Mouse (Mus musculus): ENCODE measurements around the gene Sowahb. TPM values are rescaled to one million over a fixed set of nuclear protein-coding genes. Genes with fewer than 3 reads are reported as not detected.

Sowahb gene
- polyA plus RNA-seq, 1 experiment from 2014 or later = 1.3 TPM

DNA sequence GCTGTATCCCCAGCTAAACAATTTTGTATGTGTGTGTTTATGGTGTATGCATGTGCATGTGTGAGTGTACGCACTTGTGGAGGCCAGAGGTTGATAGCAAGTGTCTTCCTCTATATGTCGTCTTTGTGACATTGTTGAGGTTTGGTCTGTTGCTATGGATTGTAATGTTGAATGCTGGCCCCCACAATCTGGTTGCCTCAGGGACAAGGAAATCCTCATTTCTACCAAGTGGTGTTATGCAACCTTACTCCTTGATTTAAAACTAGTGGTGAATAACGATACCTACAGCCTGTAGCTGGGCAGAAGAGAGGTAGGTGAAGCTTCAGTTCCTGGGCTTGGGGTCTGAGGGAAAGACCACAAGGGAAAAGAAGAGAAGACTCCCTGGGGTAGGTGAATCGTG, 41.1 kb upstream of the Sowahb start:
- Histone ChIP-seq H3K4me2 (replicated peaks; ENCODE audit: low read depth, low read length) (no peak overlapping the region), H3K9me3 (ENCODE audit: low read length) (no peaks in the 10 kb centered on the region), H3K4me1 (ENCODE audit: insufficient read depth, low read depth, low read length) (no peaks in the 10 kb centered on the region), H3K4me3 (ENCODE audit: low read depth, low read length) (no peak overlapping the region), H3K36me3 (ENCODE audit: insufficient read depth, low read length) (no peaks in the 10 kb centered on the region), H3K27me3 (replicated peaks; ENCODE audit: insufficient read depth, low read length) (no peaks in the 10 kb centered on the region), H3K9ac (replicated peaks; ENCODE audit: low read depth) (no peak overlapping the region), H3K27ac (ENCODE audit: low read length) (no peak overlapping the region)
- ATAC-seq (no peak), DNase-seq (ENCODE audit: low spot score) (no peak)
- no peak for TF ChIP-seq EP300 (IDR thresholded peaks at IDR 0.05)
- no peak for TF ChIP-seq CTCF (IDR thresholded peaks at IDR 0.05)
- WGBS = 75% methylated on average over 4 of the region's 4 CpGs

DNA sequence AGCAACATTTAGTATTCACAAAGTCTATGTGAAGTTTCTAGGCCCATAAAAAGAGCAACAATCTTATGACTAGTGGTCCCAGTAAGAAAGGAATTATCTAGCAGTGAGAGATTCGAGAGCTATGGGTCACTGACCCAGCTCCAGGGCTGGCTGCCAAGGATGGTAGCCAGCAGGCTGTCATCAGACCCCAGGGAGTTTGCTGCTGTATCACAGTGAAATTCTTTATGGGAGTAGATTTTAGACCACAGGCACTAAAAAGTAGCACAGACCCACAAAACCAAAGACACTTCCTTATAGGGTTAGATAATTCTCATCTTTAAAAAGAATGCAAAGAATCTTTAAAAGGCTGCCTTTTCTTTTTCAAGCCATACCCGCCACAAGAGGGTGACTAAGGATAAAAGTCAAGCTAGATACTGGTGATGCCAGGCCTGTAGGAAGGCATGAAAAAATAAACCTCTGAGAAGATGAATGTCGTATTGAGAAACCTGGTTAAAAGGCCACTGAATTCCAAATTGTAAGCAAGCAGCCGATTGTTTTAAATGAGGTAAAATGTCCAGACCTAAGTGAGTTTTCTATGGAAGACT, 40.3 kb upstream of the Sowahb start:
- WGBS = 35% methylated on average over 4 of the region's 4 CpGs
- no peak for ATAC-seq
- DNase-seq (ENCODE audit: low spot score) = no peak

DNA sequence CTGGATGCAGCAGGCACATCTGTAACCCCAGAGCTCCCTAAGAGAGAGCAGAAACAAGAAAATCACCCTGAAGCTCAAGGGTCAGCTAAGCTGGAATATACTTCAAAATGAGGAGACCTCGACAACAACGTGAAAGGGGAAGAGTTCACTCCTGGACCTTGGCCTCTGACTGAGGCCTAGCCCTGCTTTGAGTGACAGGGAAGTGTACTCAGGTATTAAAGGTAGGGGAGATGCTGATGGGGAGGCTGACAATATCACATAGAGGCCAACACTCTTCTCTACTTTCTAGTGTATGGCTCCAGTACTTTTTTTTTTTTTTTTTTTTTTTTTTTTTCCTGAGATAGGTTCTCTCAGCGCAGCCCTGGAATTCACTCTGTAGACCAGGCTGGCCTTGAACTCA, 34.8 kb upstream of the Sowahb start:
- no peak overlapping the region for H3K9ac ChIP-seq (replicated peaks; ENCODE audit: low read depth)
- no peak for DNase-seq (ENCODE audit: low spot score)
- ATAC-seq = no peak
- no peak overlapping the region for H3K4me3 ChIP-seq (ENCODE audit: low read depth, low read length)
- H3K27ac ChIP-seq (ENCODE audit: low read length) = no peak overlapping the region
- no peaks in the 10 kb centered on the region for H3K9me3 ChIP-seq (ENCODE audit: low read length)
- H3K4me2 ChIP-seq (replicated peaks; ENCODE audit: low read depth, low read length) = no peak overlapping the region
- H3K36me3 ChIP-seq (ENCODE audit: insufficient read depth, low read length) = no peaks in the 10 kb centered on the region
- H3K4me1 ChIP-seq (ENCODE audit: insufficient read depth, low read depth, low read length) = no peaks in the 10 kb centered on the region
- TF ChIP-seq EP300 (IDR thresholded peaks at IDR 0.05) = no peak
- no peak for TF ChIP-seq CTCF (IDR thresholded peaks at IDR 0.05)
- 84% methylated on average over 3 of the region's 3 CpGs for WGBS
- no peaks in the 10 kb centered on the region for H3K27me3 ChIP-seq (replicated peaks; ENCODE audit: insufficient read depth, low read length)

More for the DNA sequence above, 40.3 kb upstream of the Sowahb start:
- Histone ChIP-seq H3K9ac (replicated peaks; ENCODE audit: low read depth) (no peak overlapping the region), H3K4me3 (ENCODE audit: low read depth, low read length) (no peak overlapping the region), H3K4me2 (replicated peaks; ENCODE audit: low read depth, low read length) (no peak overlapping the region), H3K36me3 (ENCODE audit: insufficient read depth, low read length) (no peaks in the 10 kb centered on the region), H3K4me1 (ENCODE audit: insufficient read depth, low read depth, low read length) (no peaks in the 10 kb centered on the region), H3K27me3 (replicated peaks; ENCODE audit: insufficient read depth, low read length) (no peaks in the 10 kb centered on the region), H3K9me3 (ENCODE audit: low read length) (no peaks in the 10 kb centered on the region), H3K27ac (ENCODE audit: low read length) (no peak overlapping the region)
- TF ChIP-seq EP300 (IDR thresholded peaks at IDR 0.05) = no peak
- TF ChIP-seq CTCF (IDR thresholded peaks at IDR 0.05) = peak; percentile 20; the same call in 1 of the 2 replicates

DNA sequence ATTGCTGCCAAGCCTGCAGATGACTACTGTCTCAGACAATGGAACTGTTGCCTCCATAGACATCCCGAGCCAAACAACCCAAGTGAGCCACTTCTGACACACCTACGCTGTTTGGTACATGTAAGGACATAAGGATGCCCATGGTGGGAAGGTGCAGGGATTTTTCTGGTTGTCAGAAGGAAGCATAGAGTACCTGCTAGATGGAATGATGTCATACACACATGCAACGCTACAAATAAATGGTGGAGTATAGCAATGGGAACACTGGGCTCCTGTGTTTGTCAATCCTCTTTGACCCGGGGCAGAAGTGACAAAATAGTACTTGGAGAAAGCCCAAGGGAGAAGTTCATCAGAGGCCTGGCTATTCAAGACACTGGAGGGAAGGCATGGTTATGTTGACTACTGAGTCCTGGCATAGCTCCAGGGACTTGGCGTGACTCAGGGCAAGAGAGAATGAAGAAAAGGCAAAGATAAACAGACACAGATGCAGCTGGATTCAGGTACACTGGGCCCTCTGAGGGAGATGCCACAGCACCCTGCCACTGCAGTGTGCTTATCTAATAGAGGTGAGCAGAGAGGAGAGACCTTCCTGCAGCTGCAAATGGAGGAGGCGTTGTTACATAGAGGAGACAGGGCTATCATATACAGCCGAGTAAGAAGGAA, 33.0 kb upstream of the Sowahb start:
- no peak for DNase-seq (ENCODE audit: low spot score)
- 50% methylated on average over 7 of the region's 7 CpGs for WGBS
- H3K4me1 ChIP-seq (ENCODE audit: insufficient read depth, low read depth, low read length) = no peaks in the 10 kb centered on the region
- no peaks in the 10 kb centered on the region for H3K9me3 ChIP-seq (ENCODE audit: low read length)
- H3K9ac ChIP-seq (replicated peaks; ENCODE audit: low read depth) = no peak overlapping the region
- no peak overlapping the region for H3K27ac ChIP-seq (ENCODE audit: low read length)
- TF ChIP-seq CTCF (IDR thresholded peaks at IDR 0.05) (no peak), EP300 (IDR thresholded peaks at IDR 0.05) (no peak)
- no peak for ATAC-seq
- H3K4me3 ChIP-seq (ENCODE audit: low read depth, low read length) = no peak overlapping the region
- H3K36me3 ChIP-seq (ENCODE audit: insufficient read depth, low read length) = no peaks in the 10 kb centered on the region
- no peak overlapping the region for H3K4me2 ChIP-seq (replicated peaks; ENCODE audit: low read depth, low read length)
- no peaks in the 10 kb centered on the region for H3K27me3 ChIP-seq (replicated peaks; ENCODE audit: insufficient read depth, low read length)

DNA sequence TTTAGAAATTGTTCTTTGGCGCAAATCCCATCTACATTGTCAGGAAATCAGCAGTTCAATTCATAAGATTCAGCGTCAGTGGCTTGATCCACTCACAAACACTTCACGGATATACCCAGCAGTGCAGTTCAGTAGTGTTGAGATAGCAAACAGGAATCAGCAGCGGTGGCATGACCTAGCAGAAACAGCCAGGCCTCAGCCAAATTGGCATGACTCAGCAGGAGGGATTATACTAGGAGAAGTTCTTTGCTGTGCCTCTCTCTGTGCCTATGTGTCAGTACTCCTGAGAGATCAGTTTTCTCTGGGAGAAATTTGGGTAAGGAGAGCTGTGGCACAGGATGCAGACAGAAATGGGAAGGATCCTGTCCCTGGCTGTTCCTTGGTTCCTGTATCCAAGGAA, 16.0 kb upstream of the Sowahb start:
- no peak overlapping the region for H3K4me3 ChIP-seq (ENCODE audit: low read depth, low read length)
- H3K27me3 ChIP-seq (replicated peaks; ENCODE audit: insufficient read depth, low read length) = no peaks in the 10 kb centered on the region
- H3K9me3 ChIP-seq (ENCODE audit: low read length) = no peaks in the 10 kb centered on the region
- TF ChIP-seq EP300 (IDR thresholded peaks at IDR 0.05) (no peak), CTCF (IDR thresholded peaks at IDR 0.05) (no peak)
- ATAC-seq (no peak), DNase-seq (ENCODE audit: low spot score) (no peak)
- H3K4me2 ChIP-seq (replicated peaks; ENCODE audit: low read depth, low read length) = no peak overlapping the region
- H3K4me1 ChIP-seq (ENCODE audit: insufficient read depth, low read depth, low read length) = no peaks in the 10 kb centered on the region
- no peaks in the 10 kb centered on the region for H3K36me3 ChIP-seq (ENCODE audit: insufficient read depth, low read length)
- H3K9ac ChIP-seq (replicated peaks; ENCODE audit: low read depth) = no peak overlapping the region
- no peak overlapping the region for H3K27ac ChIP-seq (ENCODE audit: low read length)
- 69% methylated on average over 4 of the region's 4 CpGs for WGBS

DNA sequence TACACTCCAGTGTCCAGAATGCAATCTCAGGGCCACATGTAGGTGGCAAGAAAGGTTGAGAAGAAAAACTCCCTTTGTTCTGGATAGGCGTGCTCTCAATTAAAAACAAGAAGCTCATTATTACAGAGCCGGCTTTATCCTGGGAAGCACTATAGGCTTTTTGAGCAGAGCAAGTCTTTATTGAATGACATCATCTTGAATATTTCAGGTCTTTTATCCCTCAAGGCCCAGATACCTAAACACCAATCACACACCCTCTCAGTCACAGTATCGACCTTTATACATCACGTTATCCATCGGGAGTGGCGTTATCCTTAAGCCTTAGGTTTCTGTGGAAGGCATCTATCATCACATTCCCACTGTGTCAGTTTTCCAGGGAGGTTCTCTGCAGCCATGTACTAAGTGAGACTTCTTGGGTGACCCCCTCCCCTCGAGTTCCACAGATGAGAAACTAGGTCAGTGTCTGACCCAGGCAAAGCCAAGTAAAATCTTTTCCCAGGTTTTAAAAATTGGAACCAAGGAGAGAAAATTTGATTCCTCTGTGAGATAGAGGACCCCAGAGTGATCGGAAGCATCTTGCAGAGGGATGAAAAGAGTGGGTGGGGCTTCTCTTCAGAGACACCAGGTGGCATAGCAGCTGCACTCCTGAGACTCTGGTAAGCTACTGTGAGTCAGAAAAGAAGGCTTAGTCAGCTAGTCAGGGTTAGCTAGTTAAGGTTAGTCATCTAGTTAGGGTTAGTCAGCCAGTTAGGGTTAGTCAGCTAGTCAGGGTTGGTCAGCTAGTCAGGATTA, 9.0 kb upstream of the Sowahb start:
- H3K4me1 ChIP-seq (ENCODE audit: insufficient read depth, low read depth, low read length) = no peaks in the 10 kb centered on the region
- H3K4me3 ChIP-seq (ENCODE audit: low read depth, low read length) = no peak overlapping the region
- TF ChIP-seq EP300 (IDR thresholded peaks at IDR 0.05) = no peak
- no peak; the same call in 1 of the 2 replicates for TF ChIP-seq CTCF (IDR thresholded peaks at IDR 0.05)
- no peaks in the 10 kb centered on the region for H3K9me3 ChIP-seq (ENCODE audit: low read length)
- no peak overlapping the region for H3K9ac ChIP-seq (replicated peaks; ENCODE audit: low read depth)
- no peak for DNase-seq (ENCODE audit: low spot score)
- no peaks in the 10 kb centered on the region for H3K27me3 ChIP-seq (replicated peaks; ENCODE audit: insufficient read depth, low read length)
- no peaks in the 10 kb centered on the region for H3K36me3 ChIP-seq (ENCODE audit: insufficient read depth, low read length)
- no peak overlapping the region for H3K27ac ChIP-seq (ENCODE audit: low read length)
- no peak overlapping the region for H3K4me2 ChIP-seq (replicated peaks; ENCODE audit: low read depth, low read length)
- no peak for ATAC-seq
- 43% methylated on average over 8 of the region's 8 CpGs for WGBS

Data from lung, postnatal 0 days (tissue).